Mouse (Mus musculus) thymus, adult 2 months (tissue): ENCODE data around the gene Fbxl19.

ENCODE experiments used
- CTCF ChIP-seq: fragments of 200-500 bp; IDR thresholded peaks from 2 replicates; pipeline ENCODE4 v1.5.1; 2012; ENCODE audit warnings: mild to moderate bottlenecking, control low read depth, low read length, moderate library complexity, borderline replicate concordance; ENCODE audit not compliant: control insufficient read depth, poor library complexity, insufficient read depth; ENCODE audit errors: extremely low read depth
- POLR2A ChIP-seq: fragments of 200-500 bp; IDR thresholded peaks from 2 replicates; pipeline ENCODE4 v1.6.1; 2012; ENCODE audit warnings: mild to moderate bottlenecking, low read length, control low read depth, moderate library complexity; ENCODE audit not compliant: control insufficient read depth, poor library complexity, insufficient read depth; ENCODE audit errors: extremely low read depth

DNA sequence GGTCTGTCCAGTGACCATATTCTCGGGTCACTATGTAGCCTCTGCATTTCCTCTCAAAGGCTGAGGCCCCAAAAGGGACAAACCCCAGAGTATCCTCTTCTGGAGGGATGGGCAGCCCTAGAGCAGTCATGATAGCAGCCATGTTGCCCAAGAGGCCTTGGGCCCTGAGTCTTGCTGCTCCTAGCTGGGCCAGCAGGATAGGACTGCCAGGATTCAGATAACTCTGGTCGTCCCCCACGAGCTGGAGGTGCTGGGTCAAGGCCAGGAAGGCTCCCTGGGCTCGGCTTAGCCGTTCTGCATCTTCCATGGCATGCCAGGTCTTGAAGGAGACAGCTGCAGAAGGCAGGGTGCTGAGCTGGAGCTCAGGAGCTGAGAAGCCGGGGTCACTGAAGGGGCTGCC is 25.1 kb upstream of the Fbxl19 start:
- TF ChIP-seq CTCF = no peak
- TF ChIP-seq POLR2A = no peak
